Mouse (Mus musculus) erythroblast, embryonic 14.5 days (primary cell): ENCODE data around the gene Cat.

Experiments used
- GATA1 ChIP-seq: IDR thresholded peaks from 2 replicates; pipeline ENCODE4 v1.6.1; 2012; ENCODE audit warnings: low read length, inconsistent platforms, mixed read lengths
- TAL1 ChIP-seq: IDR thresholded peaks from 3 replicates; pipeline ENCODE4 v1.6.1; 2012; ENCODE audit warnings: low read length, inconsistent platforms, mixed read lengths

DNA sequence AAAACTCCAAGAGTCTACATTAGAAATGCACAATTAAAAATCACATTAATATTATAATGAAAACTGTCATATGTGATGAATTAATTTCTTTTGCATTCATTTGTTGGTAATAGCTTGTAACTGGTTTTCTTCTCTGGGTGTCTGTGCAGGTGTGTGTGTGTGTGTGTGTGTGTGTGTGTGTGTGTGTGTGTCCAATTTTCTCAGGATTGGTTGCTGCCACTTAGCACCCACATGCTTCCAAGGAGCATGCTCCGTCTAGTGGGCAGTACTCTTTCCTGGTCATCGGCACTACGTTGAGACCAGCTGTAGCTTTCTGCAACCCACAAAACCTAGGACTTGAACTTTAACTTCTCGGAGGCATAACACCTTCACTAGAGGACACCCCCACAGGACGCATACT, 27.9 kb downstream of the Cat start:
- TF ChIP-seq TAL1 (no peak), GATA1 (no peak)
